Mouse (Mus musculus): ENCODE results near the gene Kif3a. TPM values are rescaled to one million over a fixed set of nuclear protein-coding genes. Genes with fewer than 3 reads are reported as not detected.

Kif3a gene
- total and polyA plus RNA-seq, 3 experiments: 7.7 to 26.5 (median 18.3) TPM

- peak; percentile 96 for TF ChIP-seq BHLHE40 (IDR thresholded peaks at IDR 0.05; ENCODE audit: low read depth, low read length)
- no peak for TF ChIP-seq SIN3A (IDR thresholded peaks at IDR 0.05; ENCODE audit: low read length)
- TF ChIP-seq TCF12 (IDR thresholded peaks at IDR 0.05; ENCODE audit: low read depth, low read length): 0 out of 2 replicates have a peak, but pooled peaks have one; percentile 26
- no peak for TF ChIP-seq UBTF (IDR thresholded peaks at IDR 0.05; ENCODE audit: low read depth, low read length)
- no peak for TF ChIP-seq POLR2A (IDR thresholded peaks at IDR 0.05; ENCODE audit: low read depth, low read length)
- TF ChIP-seq MXI1 (IDR thresholded peaks at IDR 0.05; ENCODE audit: low read depth, low read length): peak; percentile 66; the same call in 1 of the 2 replicates
- no peak for TF ChIP-seq CHD1 (IDR thresholded peaks at IDR 0.05; ENCODE audit: low read depth, low read length)
- no peak for TF ChIP-seq PAX5 (IDR thresholded peaks at IDR 0.05; ENCODE audit: low read length)
- no peak for TF ChIP-seq MAZ (IDR thresholded peaks at IDR 0.05; ENCODE audit: low read depth, low read length)
- no peak for TF ChIP-seq IRF4 (IDR thresholded peaks at IDR 0.05; ENCODE audit: low read depth, low read length)
Observed at GRCm38 (mm10) chr11:53644017-53644416, 76.8 kb downstream of the Kif3a start (continued).

DNA sequence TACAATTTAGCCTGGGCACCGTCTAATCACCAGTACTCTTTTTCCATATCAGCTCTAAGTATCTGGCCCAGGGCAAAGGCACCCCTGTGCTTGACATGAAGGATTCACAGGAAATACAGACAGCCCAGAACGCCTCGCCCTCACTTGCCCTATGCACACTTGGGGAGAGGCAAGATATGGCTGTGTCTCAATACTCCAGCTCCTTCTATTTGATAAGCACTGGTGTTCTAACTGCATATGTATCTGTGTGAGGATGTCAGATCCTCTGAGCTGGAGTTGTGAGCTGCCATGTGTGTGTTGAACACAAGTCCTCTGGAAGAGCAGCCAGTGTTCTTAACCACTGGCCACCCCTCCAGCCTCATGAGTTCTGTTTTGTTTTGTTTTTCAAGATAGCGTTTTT, 84.3 kb downstream of the Kif3a start:
- Histone ChIP-seq H3K9me3 (replicated peaks; ENCODE audit: low read length) (no peaks in the 10 kb centered on the region), H3K36me3 (replicated peaks in 1 of 2; ENCODE audit: control insufficient read depth in 1 of 2, insufficient read depth in 1 of 2, low read length in 1 of 2) (peaks cover 57 to 86% of the 10 kb centered on the region in 2 experiments), H3K27me3 (replicated peaks) (no peaks in the 10 kb centered on the region), H3K9ac (ENCODE audit: insufficient read depth, low read depth) (no peak overlapping the region), H3K4me2 (ENCODE audit: insufficient read depth, low read depth, poor library complexity, severe bottlenecking) (no peak overlapping the region), H3K4me3 (replicated peaks in 1 of 3; ENCODE audit: low read depth in 2 of 3, low read length in 2 of 3, poor library complexity in 1 of 3) (no peak overlapping the region), H3K4me1 (ENCODE audit: control insufficient read depth in 1 of 2, insufficient read depth in 2 of 2) (peaks cover 18 to 45% of the 10 kb centered on the region in 2 experiments), H3K27ac (ENCODE audit: insufficient read depth, low read depth) (no peak overlapping the region), H3K79me2 (replicated peaks; ENCODE audit: control insufficient read depth, extremely low read depth, insufficient read depth, poor library complexity, severe bottlenecking) (no peaks in the 10 kb centered on the region)
- dilution Hi-C loops (cut with MboI; ENCODE audit: extremely low pct_ligation_motif_present, extremely low pct_unique_long_range_greater_than_20kb, low sequenced_read_pairs) (no loop called here), in situ Hi-C loops (cut with MboI; ENCODE audit: low pct_ligation_motif_present, low pct_unique_long_range_greater_than_20kb, low sequenced_read_pairs) (no loop called here)
- DNase-seq (ENCODE audit: extremely low read depth): no peak
- TF ChIP-seq POLR2AphosphoS2 (IDR thresholded peaks at IDR 0.05; ENCODE audit: low read depth, low read length): no peak
- no peak for TF ChIP-seq JUN (IDR thresholded peaks at IDR 0.05; ENCODE audit: insufficient read depth, low read depth, low read length)
- TF ChIP-seq MAZ (IDR thresholded peaks at IDR 0.05; ENCODE audit: low read depth, low read length): no peak
- no peak for TF ChIP-seq GABPA (IDR thresholded peaks at IDR 0.05; ENCODE audit: insufficient replicate concordance, low read depth, low read length)
- no peak for TF ChIP-seq MAX (IDR thresholded peaks at IDR 0.05; ENCODE audit: low read length)
- no peak for TF ChIP-seq MAFK (IDR thresholded peaks at IDR 0.05; ENCODE audit: insufficient replicate concordance, low read length)
- no peak for TF ChIP-seq CHD2 (IDR thresholded peaks at IDR 0.05; ENCODE audit: low read length)
- no peak for TF ChIP-seq CHD1 (IDR thresholded peaks at IDR 0.05; ENCODE audit: low read depth, low read length)
- TF ChIP-seq ZC3H11A (IDR thresholded peaks at IDR 0.05; ENCODE audit: low read depth, low read length): no peak
- no peak for TF ChIP-seq USF1 (IDR thresholded peaks at IDR 0.05; ENCODE audit: low read depth, low read length)

Other genes starting within 250 kb of the Kif3a start
- 4.9 and 8.7 TPM in 2 replicates for gene Zcchc10, start 242.7 kb upstream of the Kif3a start, total RNA-seq (2012; rRNA removed)
- 20.7 and 24.3 TPM in 2 replicates for gene Zcchc10, start 242.7 kb upstream of the Kif3a start, total RNA-seq (2014; rRNA removed)
- 72.4 and 74.2 TPM in 2 replicates for gene Zcchc10, start 242.7 kb upstream of the Kif3a start, polyA plus RNA-seq (2012; ENCODE audit: insufficient read length, low read depth)
- gene Aff4, start 216.5 kb upstream of the Kif3a start, total RNA-seq (2012; rRNA removed): 19.8 and 24.0 TPM in 2 replicates
- gene Aff4, start 216.5 kb upstream of the Kif3a start, total RNA-seq (2014; rRNA removed): 22.1 and 25.7 TPM in 2 replicates
- 50.6 and 51.4 TPM in 2 replicates for gene Aff4, start 216.5 kb upstream of the Kif3a start, polyA plus RNA-seq (2012; ENCODE audit: insufficient read length, low read depth)
- not detected in 2 replicates for gene Leap2, start 144.2 kb upstream of the Kif3a start, total RNA-seq (2012; rRNA removed)
- not detected in 2 replicates for gene Leap2, start 144.2 kb upstream of the Kif3a start, total RNA-seq (2014; rRNA removed)
- gene Leap2, start 144.2 kb upstream of the Kif3a start, polyA plus RNA-seq (2012; ENCODE audit: insufficient read length, low read depth): not detected in 2 replicates
- gene Uqcrq, start 136.5 kb upstream of the Kif3a start, total RNA-seq (2012; rRNA removed): 103 and 120 TPM in 2 replicates
- gene Uqcrq, start 136.5 kb upstream of the Kif3a start, total RNA-seq (2014; rRNA removed): 136 and 168 TPM in 2 replicates
- gene Uqcrq, start 136.5 kb upstream of the Kif3a start, polyA plus RNA-seq (2012; ENCODE audit: insufficient read length, low read depth): 642 and 765 TPM in 2 replicates
- 0.13 TPM in 2 replicates for gene Gdf9, start 136.4 kb upstream of the Kif3a start, total RNA-seq (2012; rRNA removed)
- 0.16 TPM in 1 of 2 replicates, not detected in the other for gene Gdf9, start 136.4 kb upstream of the Kif3a start, total RNA-seq (2014; rRNA removed)
- gene Gdf9, start 136.4 kb upstream of the Kif3a start, polyA plus RNA-seq (2012; ENCODE audit: insufficient read length, low read depth): not detected in 2 replicates
- not detected in 2 replicates for gene Gm10447, start 110.3 kb upstream of the Kif3a start, total RNA-seq (2012; rRNA removed)
- gene Gm10447, start 110.3 kb upstream of the Kif3a start, total RNA-seq (2014; rRNA removed): not detected in 2 replicates
- gene Gm10447, start 110.3 kb upstream of the Kif3a start, polyA plus RNA-seq (2012; ENCODE audit: insufficient read length, low read depth): not detected in 2 replicates
- gene Shroom1, start 110.2 kb upstream of the Kif3a start, total RNA-seq (2012; rRNA removed): not detected in 2 replicates
- gene Shroom1, start 110.2 kb upstream of the Kif3a start, total RNA-seq (2014; rRNA removed): not detected in 2 replicates
- not detected in 2 replicates for gene Shroom1, start 110.2 kb upstream of the Kif3a start, polyA plus RNA-seq (2012; ENCODE audit: insufficient read length, low read depth)
- gene Gm9837, start 96.9 kb upstream of the Kif3a start, total RNA-seq (2012; rRNA removed): not detected in 2 replicates
- gene Gm9837, start 96.9 kb upstream of the Kif3a start, total RNA-seq (2014; rRNA removed): not detected in 2 replicates
- gene Gm9837, start 96.9 kb upstream of the Kif3a start, polyA plus RNA-seq (2012; ENCODE audit: insufficient read length, low read depth): not detected in 2 replicates
- gene Gm9945, start 87.2 kb upstream of the Kif3a start, total RNA-seq (2012; rRNA removed): not detected in 2 replicates
- gene Gm9945, start 87.2 kb upstream of the Kif3a start, total RNA-seq (2014; rRNA removed): not detected in 2 replicates
- not detected in 2 replicates for gene Gm9945, start 87.2 kb upstream of the Kif3a start, polyA plus RNA-seq (2012; ENCODE audit: insufficient read length, low read depth)
- gene Sowaha, start 87.1 kb upstream of the Kif3a start, total RNA-seq (2012; rRNA removed): not detected in 2 replicates
- not detected in 2 replicates for gene Sowaha, start 87.1 kb upstream of the Kif3a start, total RNA-seq (2014; rRNA removed)
- gene Sowaha, start 87.1 kb upstream of the Kif3a start, polyA plus RNA-seq (2012; ENCODE audit: insufficient read length, low read depth): not detected in 2 replicates
- gene Sept8, start 48.1 kb upstream of the Kif3a start, total RNA-seq (2012; rRNA removed): 14.9 and 21.9 TPM in 2 replicates
- 8.2 and 8.5 TPM in 2 replicates for gene Sept8, start 48.1 kb upstream of the Kif3a start, total RNA-seq (2014; rRNA removed)
- 15.2 and 15.3 TPM in 2 replicates for gene Sept8, start 48.1 kb upstream of the Kif3a start, polyA plus RNA-seq (2012; ENCODE audit: insufficient read length, low read depth)
- 26.3 and 35.6 TPM in 2 replicates for gene Il4, start 51.3 kb downstream of the Kif3a start, total RNA-seq (2012; rRNA removed)
- gene Il4, start 51.3 kb downstream of the Kif3a start, total RNA-seq (2014; rRNA removed): 75.5 and 83.1 TPM in 2 replicates
- gene Il4, start 51.3 kb downstream of the Kif3a start, polyA plus RNA-seq (2012; ENCODE audit: insufficient read length, low read depth): 19.5 and 24.5 TPM in 2 replicates
- gene Il13, start 67.3 kb downstream of the Kif3a start, total RNA-seq (2012; rRNA removed): 1.8 and 2.8 TPM in 2 replicates
- 3.4 and 4.8 TPM in 2 replicates for gene Il13, start 67.3 kb downstream of the Kif3a start, total RNA-seq (2014; rRNA removed)
- 2.8 and 3.6 TPM in 2 replicates for gene Il13, start 67.3 kb downstream of the Kif3a start, polyA plus RNA-seq (2012; ENCODE audit: insufficient read length, low read depth)
- gene Rad50, start 139.9 kb downstream of the Kif3a start, total RNA-seq (2012; rRNA removed): 45.3 and 48.2 TPM in 2 replicates
- gene Rad50, start 139.9 kb downstream of the Kif3a start, total RNA-seq (2014; rRNA removed): 36.0 and 39.6 TPM in 2 replicates
- gene Rad50, start 139.9 kb downstream of the Kif3a start, polyA plus RNA-seq (2012; ENCODE audit: insufficient read length, low read depth): 53.6 and 55.2 TPM in 2 replicates
- gene Il5, start 153.4 kb downstream of the Kif3a start, total RNA-seq (2012; rRNA removed): not detected in 2 replicates
- gene Il5, start 153.4 kb downstream of the Kif3a start, total RNA-seq (2014; rRNA removed): not detected in 2 replicates
- not detected in 2 replicates for gene Il5, start 153.4 kb downstream of the Kif3a start, polyA plus RNA-seq (2012; ENCODE audit: insufficient read length, low read depth)
- 46.4 and 64.9 TPM in 2 replicates for gene Irf1, start 202.6 kb downstream of the Kif3a start, total RNA-seq (2012; rRNA removed)
- 19.8 and 23.6 TPM in 2 replicates for gene Irf1, start 202.6 kb downstream of the Kif3a start, total RNA-seq (2014; rRNA removed)
- gene Irf1, start 202.6 kb downstream of the Kif3a start, polyA plus RNA-seq (2012; ENCODE audit: insufficient read length, low read depth): 17.8 and 18.2 TPM in 2 replicates
- gene Gm17334, start 205.8 kb downstream of the Kif3a start, total RNA-seq (2012; rRNA removed): 0.71 and 0.72 TPM in 2 replicates
- gene Gm17334, start 205.8 kb downstream of the Kif3a start, total RNA-seq (2014; rRNA removed): not detected in 2 replicates
- gene Gm17334, start 205.8 kb downstream of the Kif3a start, polyA plus RNA-seq (2012; ENCODE audit: insufficient read length, low read depth): 0.47 and 0.57 TPM in 2 replicates